Mouse (Mus musculus): ENCODE measurements around the gene Gm36028.

Gene Gm36028

GRCm38 (mm10) chr16:37861029-37861428 is at the start of gene Gm36028:
Gm36028 (minus strand) TSS chr16:37861146.
- WGBS: 94% methylated on average over 7 of the region's 7 CpGs

GRCm38 (mm10) chr16:37906456-37906855 is 45.5 kb upstream of the Gm36028 start:
- WGBS: 88% methylated on average over 3 of the region's 3 CpGs

- 59% methylated on average over 11 of the region's 11 CpGs for WGBS
Measured at GRCm38 (mm10) chr16:37901318-37901717, 40.4 kb upstream of the Gm36028 start.

GRCm38 (mm10) chr16:37899357-37899756 is 38.4 kb upstream of the Gm36028 start:
- 72% methylated on average over 2 of the region's 2 CpGs for WGBS

- WGBS: 88% methylated on average over 5 of the region's 5 CpGs
Measured at GRCm38 (mm10) chr16:37898790-37899189, 37.8 kb upstream of the Gm36028 start.

GRCm38 (mm10) chr16:37893942-37894341 is 33.0 kb upstream of the Gm36028 start:
- WGBS: 82% methylated on average over 2 of the region's 2 CpGs

GRCm38 (mm10) chr16:37893381-37893780 is 32.4 kb upstream of the Gm36028 start:
- 66% methylated on average over 6 of the region's 6 CpGs for WGBS

GRCm38 (mm10) chr16:37892667-37893066 is 31.7 kb upstream of the Gm36028 start:
- WGBS: 53% methylated on average over 2 of the region's 2 CpGs

GRCm38 (mm10) chr16:37888986-37889385 is 28.0 kb upstream of the Gm36028 start:
- WGBS: 93% methylated on average over 3 of the region's 3 CpGs

- WGBS: 54% methylated on average over 2 of the region's 2 CpGs
Measured at GRCm38 (mm10) chr16:37881168-37881567, 20.2 kb upstream of the Gm36028 start.

GRCm38 (mm10) chr16:37879750-37880419 is 18.9 kb upstream of the Gm36028 start:
- WGBS: 86% methylated on average over 4 of the region's 4 CpGs

GRCm38 (mm10) chr16:37878951-37879505 is 18.1 kb upstream of the Gm36028 start:
- 58% methylated on average over 7 of the region's 7 CpGs for WGBS

- WGBS: 96% methylated on average over 3 of the region's 3 CpGs
Measured at GRCm38 (mm10) chr16:37877406-37877805, 16.5 kb upstream of the Gm36028 start.

GRCm38 (mm10) chr16:37874501-37875235 is 13.7 kb upstream of the Gm36028 start:
- WGBS: 61% methylated on average over 4 of the region's 4 CpGs

GRCm38 (mm10) chr16:37871112-37871715 is 10.3 kb upstream of the Gm36028 start:
- 25% methylated on average over 4 of the region's 4 CpGs for WGBS

- WGBS: 9% methylated on average over 4 of the region's 4 CpGs
Measured at GRCm38 (mm10) chr16:37869470-37870231, 8.7 kb upstream of the Gm36028 start.

- under 1% methylated on average over 87 of the region's 87 CpGs for WGBS
Measured at GRCm38 (mm10) chr16:37868506-37869469, 7.8 kb upstream of the Gm36028 start.

GRCm38 (mm10) chr16:37867791-37868505 is 7.0 kb upstream of the Gm36028 start, which contains the start of gene Lrrc58:
Lrrc58 (plus strand) TSS chr16:37868389.
- under 1% methylated on average over 86 of the region's 86 CpGs for WGBS

GRCm38 (mm10) chr16:37865841-37866240 is 4.9 kb upstream of the Gm36028 start:
- WGBS: 80% methylated on average over 9 of the region's 9 CpGs

GRCm38 (mm10) chr16:37863876-37864275 is 2.9 kb upstream of the Gm36028 start:
- WGBS: 80% methylated on average over 3 of the region's 3 CpGs
